Mouse (Mus musculus) adrenal gland, postnatal 10 days (tissue): Measurements from ENCODE around the gene Pigk. TPM values are rescaled to one million over a fixed set of nuclear protein-coding genes. Genes with fewer than 3 reads are reported as not detected.
"Not testable (repeated sequence)": the region's sequence is repeated elsewhere in the genome, so short reads cannot be mapped to it uniquely, and the experiment has no call there.

Experiments used
- DNase-seq: peaks from one replicate; pipeline ENCODE4 v3.0.0; 2021; ENCODE audit warnings: mixed read lengths
- total RNA-seq, 2 experiments: library from RNA; stranded (reverse); gene quantifications; 2 replicates each; pipeline ENCODE4 v1.2.3; 2021

Gene Pigk
- total RNA-seq, 2 experiments from 2014 or later: 44.6 to 48.7 TPM

GRCm38 (mm10) chr3:152764516-152765312, 50.8 kb downstream of the Pigk start:
- DNase-seq: no peak

- no peak for DNase-seq
Observed at GRCm38 (mm10) chr3:152767485-152767884, 53.6 kb downstream of the Pigk start.

- DNase-seq: no peak
Observed at GRCm38 (mm10) chr3:152770056-152770455, 56.2 kb downstream of the Pigk start.

DNA sequence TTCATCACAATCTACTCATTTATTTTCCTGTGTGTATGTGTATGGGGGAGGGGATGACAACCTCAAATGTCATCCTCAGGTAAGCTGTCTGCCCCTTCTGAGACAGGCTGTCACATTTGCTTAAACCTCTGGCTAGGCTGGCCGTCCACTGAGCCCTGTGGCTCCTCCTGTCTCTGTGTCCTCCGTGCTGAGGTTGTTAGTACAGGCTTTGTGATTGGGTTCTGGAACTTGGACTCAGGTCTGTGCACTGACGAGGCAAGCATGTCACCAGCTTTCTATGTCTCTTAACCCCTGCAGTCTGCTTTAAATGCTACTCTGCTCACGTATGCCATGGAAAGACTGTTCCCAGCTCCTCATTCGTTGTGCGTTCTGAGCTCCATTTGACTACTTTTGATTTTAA, 62.5 kb downstream of the Pigk start:
- no peak for DNase-seq

GRCm38 (mm10) chr3:152776872-152777540, 63.1 kb downstream of the Pigk start:
- DNase-seq: no peak

GRCm38 (mm10) chr3:152779819-152780218, 65.9 kb downstream of the Pigk start:
- no peak for DNase-seq

DNA sequence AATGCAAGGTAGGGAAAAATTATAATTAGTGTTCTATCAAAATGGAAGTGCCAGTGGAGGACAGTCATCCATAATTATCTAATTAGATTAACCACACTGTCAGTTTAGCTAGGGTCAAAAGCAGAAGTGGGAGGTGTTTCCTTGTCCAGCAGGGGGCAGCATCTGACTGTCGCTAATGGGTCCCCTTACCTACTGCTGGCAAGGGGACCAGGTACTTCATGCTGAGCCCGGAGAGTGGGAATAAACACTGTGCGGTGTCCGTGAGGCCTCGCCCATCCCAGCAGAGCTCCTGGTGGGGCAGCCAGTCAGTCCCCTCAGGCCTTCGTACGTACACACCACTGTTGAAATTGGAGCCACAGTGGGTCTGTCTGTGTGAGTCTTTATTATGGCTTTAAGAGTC, 69.9 kb downstream of the Pigk start:
- DNase-seq: peak; percentile 82

DNA sequence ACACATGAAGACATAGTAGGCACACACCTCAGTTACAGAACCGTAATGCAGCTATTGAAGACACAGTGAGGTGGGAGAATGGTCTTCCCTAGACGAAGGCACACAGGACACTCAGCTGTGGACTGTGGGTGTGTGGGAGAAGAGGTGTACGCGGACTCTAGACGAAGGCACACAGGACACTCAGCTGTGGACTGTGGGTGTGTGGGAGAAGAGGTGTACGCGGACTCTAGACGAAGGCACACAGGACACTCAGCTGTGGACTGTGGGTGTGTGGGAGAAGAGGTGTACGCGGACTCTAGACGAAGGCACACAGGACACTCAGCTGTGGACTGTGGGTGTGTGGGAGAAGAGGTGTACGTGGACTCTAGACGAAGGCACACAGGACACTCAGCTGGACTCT, 70.5 kb downstream of the Pigk start:
- not testable (repeated sequence) for DNase-seq

GRCm38 (mm10) chr3:152788301-152788953, 74.5 kb downstream of the Pigk start:
- not testable (repeated sequence) for DNase-seq

GRCm38 (mm10) chr3:152792601-152793000, 78.7 kb downstream of the Pigk start:
- no peak for DNase-seq

GRCm38 (mm10) chr3:152793006-152793405, 79.1 kb downstream of the Pigk start:
- DNase-seq: no peak

GRCm38 (mm10) chr3:152796216-152796615, 82.3 kb downstream of the Pigk start:
- DNase-seq: no peak

GRCm38 (mm10) chr3:152797354-152797753, 83.5 kb downstream of the Pigk start:
- no peak for DNase-seq

DNA sequence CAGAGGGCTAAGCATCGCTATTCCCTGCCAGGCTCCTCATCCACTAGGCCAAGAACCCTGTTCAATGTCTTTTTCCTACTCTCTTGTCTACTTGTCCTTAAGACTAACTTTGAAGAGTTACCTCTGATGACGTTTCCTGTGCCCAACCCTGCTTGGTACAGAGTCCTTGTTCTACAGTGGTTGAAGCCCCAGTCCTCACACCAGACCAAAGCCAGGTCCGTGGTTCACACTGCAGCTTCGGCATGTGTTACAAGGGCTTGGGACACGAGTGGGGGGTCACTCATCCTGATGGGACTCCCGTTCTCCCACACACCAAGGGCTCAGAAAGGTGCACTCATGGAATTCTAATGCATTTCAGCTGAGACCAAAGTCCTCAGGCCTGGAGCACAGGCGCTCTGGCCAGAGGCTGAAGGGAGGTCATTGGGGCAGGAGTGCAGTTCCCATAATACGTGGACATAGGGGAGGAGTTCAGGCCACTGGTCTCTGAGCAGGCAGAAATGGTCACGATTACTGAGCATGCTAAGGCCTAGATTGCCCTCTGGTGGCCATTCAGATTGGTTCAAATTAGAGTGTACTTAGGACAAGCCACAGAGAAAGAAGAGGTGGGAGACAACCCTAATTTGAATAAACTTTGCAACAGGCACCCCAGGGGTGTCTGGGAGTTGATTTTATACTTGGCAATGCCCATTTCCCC, 86.0 kb downstream of the Pigk start:
- peak; percentile 41 for DNase-seq

DNA sequence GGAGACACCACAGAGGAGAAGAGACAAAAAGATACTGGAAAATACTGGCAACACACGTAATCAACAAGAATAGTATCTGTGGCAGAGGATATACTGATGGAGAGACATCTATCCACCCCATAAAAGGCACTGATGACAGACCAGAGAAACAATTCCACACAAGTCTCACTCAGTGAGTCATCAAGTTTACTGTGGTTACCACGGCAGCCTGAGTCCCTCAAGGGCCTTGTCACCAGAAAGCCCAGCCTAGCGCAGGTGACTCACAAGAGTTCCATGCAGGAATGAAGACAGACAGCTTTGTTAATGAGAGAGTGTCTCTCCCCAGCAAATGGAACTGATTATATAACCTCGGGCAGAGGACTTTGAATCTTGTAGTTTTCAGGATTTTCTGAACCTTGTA, 100.0 kb downstream of the Pigk start:
- peak; percentile 13 for DNase-seq

DNA sequence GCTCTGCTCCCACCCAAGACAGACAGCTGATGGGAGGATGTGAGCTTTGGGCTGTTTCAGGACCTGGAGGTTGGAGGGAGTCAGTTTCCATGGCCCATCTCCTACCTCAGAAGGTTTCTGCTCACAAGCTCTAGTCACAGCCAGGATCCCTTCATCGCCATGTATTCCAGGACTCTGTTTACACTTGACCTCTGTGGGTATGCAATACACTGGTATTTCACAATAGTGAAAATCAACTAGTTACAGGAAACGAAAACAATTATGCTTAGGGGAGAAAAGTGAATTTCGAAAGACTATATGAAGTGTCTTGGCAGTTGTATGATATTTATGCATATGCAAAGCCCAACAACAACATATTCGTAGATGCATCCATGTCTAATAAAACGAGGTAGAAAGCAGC, 101.2 kb downstream of the Pigk start:
- DNase-seq: no peak

DNA sequence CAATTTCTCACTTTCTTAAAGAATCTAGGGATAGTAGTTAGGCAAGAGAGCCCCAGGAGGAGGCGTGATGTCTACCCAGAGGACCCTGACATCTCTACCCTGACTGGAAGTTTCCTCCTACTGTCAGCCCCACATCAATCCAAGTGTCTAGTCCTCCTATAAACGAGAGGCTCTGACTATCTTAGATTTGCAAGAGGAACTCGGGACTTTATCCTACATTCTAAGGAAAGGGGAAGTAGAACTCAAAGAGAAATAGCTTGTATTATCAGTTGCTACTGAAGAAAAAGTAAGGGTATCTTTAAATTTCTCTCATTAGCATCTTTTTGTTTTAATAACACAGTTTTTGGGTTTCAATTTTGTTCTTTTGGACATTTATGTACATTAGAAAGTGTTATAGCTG, 106.5 kb downstream of the Pigk start:
- DNase-seq: no peak

DNA sequence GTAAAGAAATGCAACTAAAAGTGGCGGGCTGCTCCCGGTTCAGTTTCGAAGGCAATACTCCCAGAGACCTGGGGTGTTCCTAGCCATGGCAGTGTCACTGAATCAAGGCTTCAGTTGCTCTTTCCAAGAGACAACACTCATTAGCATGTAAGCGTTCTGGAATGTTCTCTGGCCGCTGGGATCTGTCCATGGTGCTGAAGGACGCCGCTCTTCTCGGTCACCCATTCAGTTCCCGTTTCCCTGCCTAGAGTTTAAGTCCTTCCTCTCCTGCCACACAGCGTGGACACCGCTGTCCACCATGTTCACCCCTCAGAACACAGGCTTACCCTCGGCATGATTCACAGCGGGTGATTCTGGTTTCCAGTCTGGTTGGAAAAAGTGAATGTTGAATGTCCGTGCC, 107.3 kb downstream of the Pigk start:
- peak; percentile 87 for DNase-seq

DNA sequence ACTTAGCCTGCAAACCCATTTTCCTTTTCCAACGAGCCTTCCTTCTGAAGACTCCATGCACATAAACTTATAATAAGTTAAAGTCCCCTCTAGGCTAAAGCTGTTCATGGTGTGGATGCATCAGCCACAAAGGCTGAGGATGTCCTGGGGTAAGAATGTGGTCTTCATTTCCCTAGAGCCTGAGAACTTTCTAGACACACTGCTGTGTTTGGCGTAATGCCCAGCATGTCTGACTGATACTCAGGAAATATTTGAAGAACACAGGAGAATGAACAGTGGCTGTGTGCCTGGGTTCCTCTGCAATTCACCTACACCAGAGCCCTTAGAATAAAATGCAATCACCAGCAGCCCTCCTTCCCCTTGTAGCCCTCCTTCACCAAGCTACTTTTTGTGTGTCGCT, 117.5 kb downstream of the Pigk start:
- no peak for DNase-seq

DNA sequence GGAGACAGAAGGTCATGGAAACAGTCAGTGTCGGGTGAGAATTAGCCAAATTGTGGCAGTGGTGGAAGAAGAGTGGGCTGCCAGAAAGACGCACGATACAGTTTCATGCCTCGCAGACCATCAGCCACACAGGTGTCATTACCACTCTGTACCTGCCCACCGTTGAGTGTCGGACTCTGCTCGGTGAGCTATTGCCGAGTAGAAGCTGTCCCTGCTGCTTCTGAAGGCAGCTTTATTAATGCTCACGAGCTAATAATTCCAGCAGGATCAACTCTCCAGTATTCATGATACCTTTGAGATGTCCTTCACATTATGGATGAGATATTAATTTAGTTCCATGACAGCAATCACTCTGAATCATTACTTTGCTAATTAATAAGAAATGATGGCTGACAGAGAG, 118.1 kb downstream of the Pigk start:
- DNase-seq: no peak

- no peak for DNase-seq
Observed at GRCm38 (mm10) chr3:152832436-152832835, 118.5 kb downstream of the Pigk start.

DNA sequence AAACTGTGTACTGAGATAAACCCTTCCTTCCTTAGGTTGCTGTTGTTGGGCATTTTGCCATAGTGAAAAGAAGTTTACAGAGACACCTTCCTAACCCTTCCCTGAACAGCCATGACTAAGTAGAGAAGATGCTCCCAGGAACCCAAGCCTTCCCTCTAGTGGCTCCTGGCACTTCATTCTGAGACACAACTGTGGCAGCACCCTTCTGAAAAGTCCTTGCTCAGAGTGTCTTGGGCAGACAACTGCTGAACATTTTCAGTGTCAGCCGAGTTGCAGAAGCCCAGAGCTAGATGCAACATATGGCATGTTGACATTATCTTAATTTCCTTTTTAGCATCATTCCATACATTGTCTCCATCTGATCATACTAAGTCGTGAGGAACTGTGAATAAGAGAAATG, 123.5 kb downstream of the Pigk start:
- no peak for DNase-seq

- no peak for DNase-seq
Observed at GRCm38 (mm10) chr3:152837938-152838337, 124.0 kb downstream of the Pigk start.
